Mouse (Mus musculus): ENCODE data around the gene 2010300C02Rik. TPM values are rescaled to one million over a fixed set of nuclear protein-coding genes. Genes with fewer than 3 reads are reported as not detected.

2010300C02Rik gene
- total and polyA plus RNA-seq, 2 experiments from 2014 or later = 6.9 to 7.9 TPM

GRCm38 (mm10) chr1:37667386-37667785 is 52.5 kb downstream of the 2010300C02Rik start:
- H3K9ac ChIP-seq (replicated peaks; ENCODE audit: low read length, poor library complexity, severe bottlenecking) = no peak overlapping the region
- H3K4me2 ChIP-seq (ENCODE audit: low read depth, low read length, poor library complexity, severe bottlenecking) = no peak overlapping the region

GRCm38 (mm10) chr1:37666587-37666986 is 53.3 kb downstream of the 2010300C02Rik start:
- no peak overlapping the region for H3K4me2 ChIP-seq (ENCODE audit: low read depth, low read length, poor library complexity, severe bottlenecking)
- WGBS = 65% methylated on average over 10 of the region's 10 CpGs
- no peak overlapping the region for H3K9ac ChIP-seq (replicated peaks; ENCODE audit: low read length, poor library complexity, severe bottlenecking)
- H3K36me3 ChIP-seq (ENCODE audit: insufficient read depth, low read length) = no peaks in the 10 kb centered on the region
- DNase-seq (ENCODE audit: low spot score) (no peak), ATAC-seq (ENCODE audit: low FRiP score) (no peak)
- H3K4me1 ChIP-seq (ENCODE audit: insufficient read depth, low read length) = no peaks in the 10 kb centered on the region
- TF ChIP-seq CTCF (IDR thresholded peaks at IDR 0.05) = no peak
- no peak overlapping the region for H3K27ac ChIP-seq (ENCODE audit: low read depth, low read length)
- no peaks in the 10 kb centered on the region for H3K9me3 ChIP-seq (ENCODE audit: low read length)
- no peaks in the 10 kb centered on the region for H3K27me3 ChIP-seq (ENCODE audit: insufficient read depth, low read length)
- no peak overlapping the region for H3K4me3 ChIP-seq (ENCODE audit: low read depth, low read length)

More at GRCm38 (mm10) chr1:37667386-37667785, 52.5 kb downstream of the 2010300C02Rik start:
- Histone ChIP-seq H3K4me1 (ENCODE audit: insufficient read depth, low read length) (no peaks in the 10 kb centered on the region), H3K36me3 (ENCODE audit: insufficient read depth, low read length) (no peaks in the 10 kb centered on the region), H3K27ac (ENCODE audit: low read depth, low read length) (no peak overlapping the region), H3K9me3 (ENCODE audit: low read length) (no peaks in the 10 kb centered on the region), H3K4me3 (ENCODE audit: low read depth, low read length) (no peak overlapping the region), H3K27me3 (ENCODE audit: insufficient read depth, low read length) (no peaks in the 10 kb centered on the region)
- DNase-seq (ENCODE audit: low spot score) = no peak
- no peak for TF ChIP-seq CTCF (IDR thresholded peaks at IDR 0.05)
- 90% methylated on average over 6 of the region's 6 CpGs for WGBS
- ATAC-seq (ENCODE audit: low FRiP score) = no peak

- no peak for ATAC-seq (ENCODE audit: low FRiP score)
Observed at GRCm38 (mm10) chr1:37665539-37666323, 54.2 kb downstream of the 2010300C02Rik start.

GRCm38 (mm10) chr1:37664496-37664895 is 55.4 kb downstream of the 2010300C02Rik start:
- no peaks in the 10 kb centered on the region for H3K9me3 ChIP-seq (ENCODE audit: low read length)
- no peak overlapping the region for H3K9ac ChIP-seq (replicated peaks; ENCODE audit: low read length, poor library complexity, severe bottlenecking)
- TF ChIP-seq CTCF (IDR thresholded peaks at IDR 0.05) = no peak
- no peak overlapping the region for H3K4me3 ChIP-seq (ENCODE audit: low read depth, low read length)
- no peak overlapping the region for H3K4me2 ChIP-seq (ENCODE audit: low read depth, low read length, poor library complexity, severe bottlenecking)
- WGBS = 74% methylated on average over 2 of the region's 2 CpGs
- DNase-seq (ENCODE audit: low spot score) = no peak
- no peak overlapping the region for H3K27ac ChIP-seq (ENCODE audit: low read depth, low read length)
- no peak for ATAC-seq (ENCODE audit: low FRiP score)
- H3K4me1 ChIP-seq (ENCODE audit: insufficient read depth, low read length) = no peaks in the 10 kb centered on the region
- H3K36me3 ChIP-seq (ENCODE audit: insufficient read depth, low read length) = no peaks in the 10 kb centered on the region
- H3K27me3 ChIP-seq (ENCODE audit: insufficient read depth, low read length) = no peaks in the 10 kb centered on the region

More at GRCm38 (mm10) chr1:37665539-37666323, 54.2 kb downstream of the 2010300C02Rik start:
- H3K4me2 ChIP-seq (ENCODE audit: low read depth, low read length, poor library complexity, severe bottlenecking) = no peak overlapping the region
- H3K9ac ChIP-seq (replicated peaks; ENCODE audit: low read length, poor library complexity, severe bottlenecking) = no peak overlapping the region
- H3K36me3 ChIP-seq (ENCODE audit: insufficient read depth, low read length) = no peaks in the 10 kb centered on the region
- no peaks in the 10 kb centered on the region for H3K9me3 ChIP-seq (ENCODE audit: low read length)
- 50% methylated on average over 14 of the region's 14 CpGs for WGBS
- no peaks in the 10 kb centered on the region for H3K27me3 ChIP-seq (ENCODE audit: insufficient read depth, low read length)
- no peaks in the 10 kb centered on the region for H3K4me1 ChIP-seq (ENCODE audit: insufficient read depth, low read length)
- H3K4me3 ChIP-seq (ENCODE audit: low read depth, low read length) = no peak overlapping the region
- DNase-seq (ENCODE audit: low spot score) = no peak
- TF ChIP-seq CTCF (IDR thresholded peaks at IDR 0.05) = no peak
- H3K27ac ChIP-seq (ENCODE audit: low read depth, low read length) = no peak overlapping the region

- H3K4me3 ChIP-seq (ENCODE audit: low read depth, low read length) = no peak overlapping the region
- 91% methylated on average over 5 of the region's 5 CpGs for WGBS
- H3K4me1 ChIP-seq (ENCODE audit: insufficient read depth, low read length) = no peaks in the 10 kb centered on the region
- no peaks in the 10 kb centered on the region for H3K9me3 ChIP-seq (ENCODE audit: low read length)
- no peak overlapping the region for H3K27ac ChIP-seq (ENCODE audit: low read depth, low read length)
- ATAC-seq (ENCODE audit: low FRiP score) (no peak), DNase-seq (ENCODE audit: low spot score) (no peak)
- no peak overlapping the region for H3K4me2 ChIP-seq (ENCODE audit: low read depth, low read length, poor library complexity, severe bottlenecking)
- H3K36me3 ChIP-seq (ENCODE audit: insufficient read depth, low read length) = no peaks in the 10 kb centered on the region
- TF ChIP-seq CTCF (IDR thresholded peaks at IDR 0.05) = no peak
- no peak overlapping the region for H3K9ac ChIP-seq (replicated peaks; ENCODE audit: low read length, poor library complexity, severe bottlenecking)
- H3K27me3 ChIP-seq (ENCODE audit: insufficient read depth, low read length) = no peaks in the 10 kb centered on the region
Observed at GRCm38 (mm10) chr1:37663606-37664005, 56.3 kb downstream of the 2010300C02Rik start.

GRCm38 (mm10) chr1:37656017-37656416 is 63.9 kb downstream of the 2010300C02Rik start:
- Histone ChIP-seq H3K9me3 (ENCODE audit: low read length) (no peaks in the 10 kb centered on the region), H3K9ac (replicated peaks; ENCODE audit: low read length, poor library complexity, severe bottlenecking) (no peak overlapping the region), H3K4me1 (ENCODE audit: insufficient read depth, low read length) (no peaks in the 10 kb centered on the region), H3K36me3 (ENCODE audit: insufficient read depth, low read length) (no peaks in the 10 kb centered on the region), H3K4me2 (ENCODE audit: low read depth, low read length, poor library complexity, severe bottlenecking) (no peak overlapping the region), H3K27me3 (ENCODE audit: insufficient read depth, low read length) (no peaks in the 10 kb centered on the region), H3K4me3 (ENCODE audit: low read depth, low read length) (no peak overlapping the region), H3K27ac (ENCODE audit: low read depth, low read length) (no peak overlapping the region)
- no peak for DNase-seq (ENCODE audit: low spot score)
- WGBS = 96% methylated on average over 2 of the region's 2 CpGs
- ATAC-seq (ENCODE audit: low FRiP score) = no peak
- TF ChIP-seq CTCF (IDR thresholded peaks at IDR 0.05) = no peak
